Mouse (Mus musculus): ENCODE measurements around the gene Tmem132d. TPM values are rescaled to one million over a fixed set of nuclear protein-coding genes. Genes with fewer than 3 reads are reported as not detected.

Tmem132d gene
- polyA plus RNA-seq, 1 experiment from 2014 or later: 0.90 TPM

GRCm38 (mm10) chr5:128424636-128425035 lies 8.2 kb downstream of the Tmem132d start:
- H3K4me2 ChIP-seq (ENCODE audit: low read depth, low read length): no peak overlapping the region
- no peak for ATAC-seq (ENCODE audit: low read depth)
- no peak overlapping the region for H3K27ac ChIP-seq (replicated peaks; ENCODE audit: low read depth, low read length)
- H3K9ac ChIP-seq (ENCODE audit: low read depth, low read length): no peak overlapping the region
- no peak for DNase-seq (ENCODE audit: low spot score)
- H3K36me3 ChIP-seq (ENCODE audit: control insufficient read depth, insufficient read depth, low read length): no peaks in the 10 kb centered on the region
- H3K27me3 ChIP-seq (replicated peaks; ENCODE audit: control insufficient read depth, insufficient read depth, low read length): no peaks in the 10 kb centered on the region
- WGBS: 72% methylated on average over 4 of the region's 4 CpGs
- H3K4me1 ChIP-seq (ENCODE audit: control insufficient read depth, insufficient read depth, low read length): no peaks in the 10 kb centered on the region
- H3K9me3 ChIP-seq (ENCODE audit: control insufficient read depth, low read length): peaks cover 6% of the 10 kb centered on the region
- H3K4me3 ChIP-seq (ENCODE audit: low read depth, low read length): no peak overlapping the region

- Histone ChIP-seq H3K27me3 (replicated peaks; ENCODE audit: control insufficient read depth, insufficient read depth, low read length) (no peaks in the 10 kb centered on the region), H3K4me2 (ENCODE audit: low read depth, low read length) (no peak overlapping the region), H3K9ac (ENCODE audit: low read depth, low read length) (no peak overlapping the region), H3K36me3 (ENCODE audit: control insufficient read depth, insufficient read depth, low read length) (no peaks in the 10 kb centered on the region), H3K9me3 (ENCODE audit: control insufficient read depth, low read length) (peaks cover 6% of the 10 kb centered on the region), H3K4me1 (ENCODE audit: control insufficient read depth, insufficient read depth, low read length) (no peaks in the 10 kb centered on the region), H3K4me3 (ENCODE audit: low read depth, low read length) (no peak overlapping the region), H3K27ac (replicated peaks; ENCODE audit: low read depth, low read length) (no peak overlapping the region)
- 80% methylated on average over 2 of the region's 2 CpGs for WGBS
- ATAC-seq (ENCODE audit: low read depth) (no peak), DNase-seq (ENCODE audit: low spot score) (no peak)
These were observed 8.7 kb downstream of the Tmem132d start for GRCm38 (mm10) chr5:128424213-128424612.

- DNase-seq (ENCODE audit: low spot score) (no peak), ATAC-seq (ENCODE audit: low read depth) (no peak)
- Histone ChIP-seq H3K27ac (replicated peaks; ENCODE audit: low read depth, low read length) (no peak overlapping the region), H3K9me3 (ENCODE audit: control insufficient read depth, low read length) (peaks cover 6% of the 10 kb centered on the region), H3K4me1 (ENCODE audit: control insufficient read depth, insufficient read depth, low read length) (no peaks in the 10 kb centered on the region), H3K4me3 (ENCODE audit: low read depth, low read length) (no peak overlapping the region), H3K9ac (ENCODE audit: low read depth, low read length) (no peak overlapping the region), H3K4me2 (ENCODE audit: low read depth, low read length) (no peak overlapping the region), H3K36me3 (ENCODE audit: control insufficient read depth, insufficient read depth, low read length) (no peaks in the 10 kb centered on the region), H3K27me3 (replicated peaks; ENCODE audit: control insufficient read depth, insufficient read depth, low read length) (no peaks in the 10 kb centered on the region)
- 94% methylated on average over 2 of the region's 2 CpGs for WGBS
These were observed 10.8 kb downstream of the Tmem132d start for GRCm38 (mm10) chr5:128422090-128422489.

- no peak overlapping the region for H3K4me3 ChIP-seq (ENCODE audit: low read depth, low read length)
- H3K27ac ChIP-seq (replicated peaks; ENCODE audit: low read depth, low read length): no peak overlapping the region
- 46% methylated on average over 11 of the region's 11 CpGs for whole genome bisulfite sequencing
These were observed 14.6 kb downstream of the Tmem132d start for GRCm38 (mm10) chr5:128418149-128418710.

GRCm38 (mm10) chr5:128414056-128414455 lies 18.8 kb downstream of the Tmem132d start:
- WGBS: 60% methylated on average over 8 of the region's 8 CpGs

More at GRCm38 (mm10) chr5:128418149-128418710, 14.6 kb downstream of the Tmem132d start:
- no peak overlapping the region for H3K9ac ChIP-seq (ENCODE audit: low read depth, low read length)
- H3K36me3 ChIP-seq (ENCODE audit: control insufficient read depth, insufficient read depth, low read length): no peaks in the 10 kb centered on the region
- H3K9me3 ChIP-seq (ENCODE audit: control insufficient read depth, low read length): peaks cover 6% of the 10 kb centered on the region
- no peak for ATAC-seq (ENCODE audit: low read depth)
- no peaks in the 10 kb centered on the region for H3K4me1 ChIP-seq (ENCODE audit: control insufficient read depth, insufficient read depth, low read length)
- H3K27me3 ChIP-seq (replicated peaks; ENCODE audit: control insufficient read depth, insufficient read depth, low read length): no peaks in the 10 kb centered on the region
- no peak overlapping the region for H3K4me2 ChIP-seq (ENCODE audit: low read depth, low read length)
- peak; percentile 32 for DNase-seq (ENCODE audit: low spot score)

GRCm38 (mm10) chr5:128412306-128412705 lies 20.6 kb downstream of the Tmem132d start:
- Histone ChIP-seq H3K9ac (ENCODE audit: low read depth, low read length) (no peak overlapping the region), H3K27me3 (replicated peaks; ENCODE audit: control insufficient read depth, insufficient read depth, low read length) (no peaks in the 10 kb centered on the region), H3K27ac (replicated peaks; ENCODE audit: low read depth, low read length) (no peak overlapping the region), H3K4me1 (ENCODE audit: control insufficient read depth, insufficient read depth, low read length) (no peaks in the 10 kb centered on the region), H3K4me2 (ENCODE audit: low read depth, low read length) (no peak overlapping the region), H3K4me3 (ENCODE audit: low read depth, low read length) (no peak overlapping the region), H3K9me3 (ENCODE audit: control insufficient read depth, low read length) (no peaks in the 10 kb centered on the region), H3K36me3 (ENCODE audit: control insufficient read depth, insufficient read depth, low read length) (no peaks in the 10 kb centered on the region)
- DNase-seq (ENCODE audit: low spot score) (no peak), ATAC-seq (ENCODE audit: low read depth) (no peak)
- WGBS: 52% methylated on average over 6 of the region's 6 CpGs

More at GRCm38 (mm10) chr5:128414056-128414455, 18.8 kb downstream of the Tmem132d start:
- no peaks in the 10 kb centered on the region for H3K27me3 ChIP-seq (replicated peaks; ENCODE audit: control insufficient read depth, insufficient read depth, low read length)
- H3K4me2 ChIP-seq (ENCODE audit: low read depth, low read length): no peak overlapping the region
- no peak for ATAC-seq (ENCODE audit: low read depth)
- no peaks in the 10 kb centered on the region for H3K36me3 ChIP-seq (ENCODE audit: control insufficient read depth, insufficient read depth, low read length)
- H3K27ac ChIP-seq (replicated peaks; ENCODE audit: low read depth, low read length): no peak overlapping the region
- no peak for DNase-seq (ENCODE audit: low spot score)
- H3K9ac ChIP-seq (ENCODE audit: low read depth, low read length): no peak overlapping the region
- no peaks in the 10 kb centered on the region for H3K9me3 ChIP-seq (ENCODE audit: control insufficient read depth, low read length)
- no peak overlapping the region for H3K4me3 ChIP-seq (ENCODE audit: low read depth, low read length)
- H3K4me1 ChIP-seq (ENCODE audit: control insufficient read depth, insufficient read depth, low read length): no peaks in the 10 kb centered on the region

GRCm38 (mm10) chr5:128407546-128407945 lies 25.3 kb downstream of the Tmem132d start:
- no peak for DNase-seq (ENCODE audit: low spot score)
- Histone ChIP-seq H3K4me3 (ENCODE audit: low read depth, low read length) (no peak overlapping the region), H3K4me2 (ENCODE audit: low read depth, low read length) (no peak overlapping the region), H3K36me3 (ENCODE audit: control insufficient read depth, insufficient read depth, low read length) (no peaks in the 10 kb centered on the region), H3K27me3 (replicated peaks; ENCODE audit: control insufficient read depth, insufficient read depth, low read length) (no peaks in the 10 kb centered on the region), H3K9ac (ENCODE audit: low read depth, low read length) (no peak overlapping the region), H3K9me3 (ENCODE audit: control insufficient read depth, low read length) (no peaks in the 10 kb centered on the region), H3K4me1 (ENCODE audit: control insufficient read depth, insufficient read depth, low read length) (no peaks in the 10 kb centered on the region), H3K27ac (replicated peaks; ENCODE audit: low read depth, low read length) (no peak overlapping the region)
- no peak for ATAC-seq (ENCODE audit: low read depth)
- WGBS: 78% methylated on average over 9 of the region's 9 CpGs

GRCm38 (mm10) chr5:128405071-128405470 lies 27.8 kb downstream of the Tmem132d start:
- Histone ChIP-seq H3K4me1 (ENCODE audit: control insufficient read depth, insufficient read depth, low read length) (no peaks in the 10 kb centered on the region), H3K4me2 (ENCODE audit: low read depth, low read length) (no peak overlapping the region), H3K36me3 (ENCODE audit: control insufficient read depth, insufficient read depth, low read length) (no peaks in the 10 kb centered on the region), H3K27me3 (replicated peaks; ENCODE audit: control insufficient read depth, insufficient read depth, low read length) (no peaks in the 10 kb centered on the region), H3K4me3 (ENCODE audit: low read depth, low read length) (no peak overlapping the region), H3K9me3 (ENCODE audit: control insufficient read depth, low read length) (no peaks in the 10 kb centered on the region), H3K9ac (ENCODE audit: low read depth, low read length) (no peak overlapping the region), H3K27ac (replicated peaks; ENCODE audit: low read depth, low read length) (no peak overlapping the region)
- ATAC-seq (ENCODE audit: low read depth): no peak
- no peak for DNase-seq (ENCODE audit: low spot score)
- WGBS: 92% methylated on average over 8 of the region's 8 CpGs

- H3K36me3 ChIP-seq (ENCODE audit: control insufficient read depth, insufficient read depth, low read length): no peaks in the 10 kb centered on the region
- no peaks in the 10 kb centered on the region for H3K4me1 ChIP-seq (ENCODE audit: control insufficient read depth, insufficient read depth, low read length)
- H3K27ac ChIP-seq (replicated peaks; ENCODE audit: low read depth, low read length): no peak overlapping the region
- no peaks in the 10 kb centered on the region for H3K27me3 ChIP-seq (replicated peaks; ENCODE audit: control insufficient read depth, insufficient read depth, low read length)
- no peak overlapping the region for H3K4me3 ChIP-seq (ENCODE audit: low read depth, low read length)
- no peak overlapping the region for H3K9ac ChIP-seq (ENCODE audit: low read depth, low read length)
- DNase-seq (ENCODE audit: low spot score): no peak
- H3K9me3 ChIP-seq (ENCODE audit: control insufficient read depth, low read length): no peaks in the 10 kb centered on the region
- 92% methylated on average over 3 of the region's 3 CpGs for WGBS
- no peak overlapping the region for H3K4me2 ChIP-seq (ENCODE audit: low read depth, low read length)
- no peak for ATAC-seq (ENCODE audit: low read depth)
These were observed 28.7 kb downstream of the Tmem132d start for GRCm38 (mm10) chr5:128404223-128404622.
